Mouse (Mus musculus) thymus, adult 2 months (tissue): ENCODE measurements around the gene Hoxd10. TPM values are rescaled to one million over a fixed set of nuclear protein-coding genes. Genes with fewer than 3 reads are reported as not detected.

Experiments used
- DNase-seq: peaks from one replicate; pipeline ENCODE4 v3.0.0; 2021
- H3K27ac ChIP-seq: fragments of 200-500 bp; 2 replicates; pipeline ENCODE4 v1.5.1; 2012; ENCODE audit warnings: low read length, control low read depth; ENCODE audit not compliant: control insufficient read depth, insufficient read depth
- H3K27me3 ChIP-seq: fragments of 200-500 bp; 2 replicates; pipeline ENCODE4 v1.6.1; 2012; ENCODE audit warnings: mild to moderate bottlenecking, low read length, moderate library complexity, mixed read lengths; ENCODE audit not compliant: control insufficient read depth, insufficient read depth
- H3K36me3 ChIP-seq: fragments of 200-500 bp; 2 replicates; pipeline ENCODE4 v1.6.1; 2012; ENCODE audit warnings: mild to moderate bottlenecking, low read length, moderate library complexity; ENCODE audit not compliant: control insufficient read depth, insufficient read depth
- H3K4me1 ChIP-seq: fragments of 200-500 bp; replicated peaks from 2 replicates; pipeline ENCODE4 v1.6.1; 2012; ENCODE audit warnings: low read length; ENCODE audit not compliant: control insufficient read depth, insufficient read depth
- H3K4me3 ChIP-seq: fragments of 200-500 bp; 2 replicates; pipeline ENCODE4 v1.5.1; 2012; ENCODE audit warnings: mild to moderate bottlenecking, low read length, control low read depth, moderate library complexity; ENCODE audit not compliant: control insufficient read depth, insufficient read depth
- CTCF ChIP-seq: fragments of 200-500 bp; IDR thresholded peaks from 2 replicates; pipeline ENCODE4 v1.5.1; 2012; ENCODE audit warnings: mild to moderate bottlenecking, control low read depth, low read length, moderate library complexity, borderline replicate concordance; ENCODE audit not compliant: control insufficient read depth, poor library complexity, insufficient read depth; ENCODE audit errors: extremely low read depth
- POLR2A ChIP-seq: fragments of 200-500 bp; IDR thresholded peaks from 2 replicates; pipeline ENCODE4 v1.6.1; 2012; ENCODE audit warnings: mild to moderate bottlenecking, low read length, control low read depth, moderate library complexity; ENCODE audit not compliant: control insufficient read depth, poor library complexity, insufficient read depth; ENCODE audit errors: extremely low read depth
- WGBS: fragments of 180-500 bp; shearing (Covaris S2); methylation state at CpG from one replicate; pipeline ENCODE4 v1.1.7; 2018; 5-methylcytosine and 5-hydroxymethylcytosine counted together
- polyA plus RNA-seq: library from polyadenylated mRNA; depleted of rRNA; stranded (reverse); fragments of >200 nt; gene quantifications from 2 replicates; pipeline ENCODE4 v1.2.3, GENCODE M21; 2012; rRNA removed

Hoxd10 gene
- polyA plus RNA-seq, 1 experiment = not detected

DNA sequence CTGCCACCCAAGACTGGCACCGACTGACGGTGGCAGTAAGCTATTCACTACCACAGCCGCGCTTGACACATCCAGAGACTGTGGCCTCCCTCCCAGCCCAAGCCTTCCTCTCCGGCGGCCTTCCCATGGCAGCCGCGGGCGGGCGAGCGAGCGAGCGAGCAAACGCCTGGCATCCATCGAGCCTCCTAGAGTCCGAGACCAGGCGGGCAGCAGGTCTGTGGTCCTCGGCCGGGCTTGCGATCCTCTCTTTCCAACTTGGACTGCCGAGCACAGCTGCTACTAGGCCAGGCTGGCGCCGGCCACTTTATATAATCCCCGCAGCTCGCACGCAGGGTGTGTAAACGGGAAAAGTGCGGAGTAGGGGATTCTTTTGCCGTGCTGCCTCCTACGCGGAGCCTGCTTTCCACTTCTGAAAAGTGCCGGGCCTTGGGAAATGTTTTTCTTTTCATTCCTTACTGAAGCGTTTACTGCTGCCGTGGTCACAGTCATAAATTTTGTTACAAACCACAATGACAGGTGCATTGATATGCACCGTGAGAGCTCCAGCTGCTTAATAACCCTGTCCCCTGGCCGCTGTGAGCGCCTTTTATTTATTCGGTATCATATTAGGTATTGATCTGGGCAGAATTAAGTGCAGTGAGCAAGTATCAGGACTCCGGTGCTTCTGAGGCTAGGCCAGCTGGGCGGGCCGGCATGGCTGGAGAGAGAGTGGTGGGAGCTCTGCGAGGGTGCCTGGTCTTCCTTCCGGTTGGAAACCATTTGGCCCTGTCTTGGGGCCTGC, 48.8 kb downstream of the Hoxd10 start:
- Histone ChIP-seq H3K27me3 (peaks cover 37% of the 10 kb centered on the region), H3K4me3 (no peak overlapping the region), H3K4me1 (no peaks in the 10 kb centered on the region)

DNA sequence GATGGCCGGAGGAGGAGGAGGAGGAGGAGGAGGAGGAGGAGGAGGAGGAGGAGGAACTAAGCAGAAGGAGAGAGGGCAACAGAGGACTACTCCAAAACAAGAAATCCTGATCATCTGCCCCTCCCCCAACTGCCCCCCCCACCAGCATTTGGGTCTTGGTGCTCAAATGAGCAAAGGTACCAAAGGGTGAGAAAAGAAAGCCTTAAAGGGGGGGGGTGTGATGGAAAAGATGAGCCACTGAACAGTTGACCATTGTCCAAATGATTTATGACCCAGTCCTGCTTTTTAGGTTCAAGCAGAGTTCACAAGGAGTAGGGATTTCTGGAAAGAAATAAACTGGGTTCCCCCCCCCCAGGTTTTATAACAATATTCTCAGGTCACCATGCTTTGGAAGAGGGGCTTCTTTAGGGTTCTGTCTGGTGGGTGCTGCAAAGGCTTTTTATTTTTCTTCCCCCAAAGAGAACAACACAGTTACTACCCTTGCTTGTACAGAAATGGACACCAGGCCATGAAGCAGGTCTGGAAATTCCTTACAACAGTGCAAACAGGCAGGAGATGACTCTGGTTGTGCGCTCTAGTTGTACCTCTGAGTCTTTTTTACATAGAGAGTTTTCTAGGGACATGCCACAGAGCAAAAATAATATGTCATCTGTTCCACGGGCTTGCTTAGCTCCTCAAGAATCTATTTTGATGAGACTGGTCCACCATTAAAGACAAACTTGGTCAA, 49.7 kb downstream of the Hoxd10 start:
- no peak overlapping the region for H3K4me3 ChIP-seq
- 77% methylated on average over 2 of the region's 3 CpGs for WGBS
- no peaks in the 10 kb centered on the region for H3K36me3 ChIP-seq
- H3K4me1 ChIP-seq = no peaks in the 10 kb centered on the region
- DNase-seq = no peak
- TF ChIP-seq POLR2A = no peak
- no peak for TF ChIP-seq CTCF
- H3K27me3 ChIP-seq = peaks cover 43% of the 10 kb centered on the region
- H3K27ac ChIP-seq = no peak overlapping the region

More for the DNA sequence above, 48.8 kb downstream of the Hoxd10 start:
- no peaks in the 10 kb centered on the region for H3K36me3 ChIP-seq
- H3K27ac ChIP-seq = no peak overlapping the region
- TF ChIP-seq CTCF = no peak
- TF ChIP-seq POLR2A = no peak
- 9% methylated on average over 43 of the region's 43 CpGs for WGBS
- no peak for DNase-seq

DNA sequence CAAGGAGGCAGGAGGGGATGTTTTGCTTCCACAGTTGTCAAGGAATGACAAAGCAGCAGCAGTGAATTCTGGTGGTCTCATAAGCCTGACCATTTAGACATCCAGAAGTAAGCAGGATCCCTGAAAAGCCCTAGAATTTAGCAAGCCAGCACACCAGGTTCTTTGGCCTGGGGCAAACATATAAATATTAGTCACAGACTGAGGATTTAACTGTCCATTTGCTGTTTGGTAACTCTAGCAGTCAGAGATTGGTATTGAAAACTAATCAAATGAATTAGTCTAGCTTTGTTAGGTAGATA, 50.2 kb downstream of the Hoxd10 start:
- H3K4me1 ChIP-seq = no peaks in the 10 kb centered on the region
- no peak for DNase-seq
- no peak overlapping the region for H3K27ac ChIP-seq
- TF ChIP-seq CTCF (no peak), POLR2A (no peak)
- no peak overlapping the region for H3K4me3 ChIP-seq
- H3K27me3 ChIP-seq = peaks cover 45% of the 10 kb centered on the region
- H3K36me3 ChIP-seq = no peaks in the 10 kb centered on the region

Other genes starting within 250 kb of the Hoxd10 start
- 9.4 and 10.6 TPM in 2 replicates for gene Lnpk, start 112.5 kb upstream of the Hoxd10 start, polyA plus RNA-seq
- gene Evx2, start 32.4 kb upstream of the Hoxd10 start, polyA plus RNA-seq = not detected in 2 replicates
- gene Hoxd13, start 23.6 kb upstream of the Hoxd10 start, polyA plus RNA-seq = 0.04 TPM in 1 of 2 replicates, not detected in the other
- not detected in 2 replicates for gene Hoxd12, start 16.9 kb upstream of the Hoxd10 start, polyA plus RNA-seq
- not detected in 2 replicates for gene Hoxd11, start 12.4 kb upstream of the Hoxd10 start, polyA plus RNA-seq
- gene Hoxd9, start 5.8 kb downstream of the Hoxd10 start, polyA plus RNA-seq = 0.31 and 0.41 TPM in 2 replicates
- 1.1 and 1.2 TPM in 2 replicates for gene Hoxd8, start 12.7 kb downstream of the Hoxd10 start, polyA plus RNA-seq
- 0.54 and 0.59 TPM in 2 replicates for gene Hoxd3, start 20.0 kb downstream of the Hoxd10 start, polyA plus RNA-seq
- 2.1 and 2.3 TPM in 2 replicates for gene Hoxd4, start 20.0 kb downstream of the Hoxd10 start, polyA plus RNA-seq
- 0.15 and 0.31 TPM in 2 replicates for gene Gm28230, start 34.8 kb downstream of the Hoxd10 start, polyA plus RNA-seq
- gene Hoxd1, start 71.1 kb downstream of the Hoxd10 start, polyA plus RNA-seq = 0.05 TPM in 1 of 2 replicates, not detected in the other
- 37.6 TPM in 2 replicates for gene Mtx2, start 133.9 kb downstream of the Hoxd10 start, polyA plus RNA-seq